Mouse (Mus musculus) stomach, postnatal 0 days (tissue): ENCODE measurements around the gene Tmem265. TPM values are rescaled to one million over a fixed set of nuclear protein-coding genes. Genes with fewer than 3 reads are reported as not detected.

Source experiments
- ATAC-seq: fragments of 200-750 bp; cut with Nextera tagmentation; 2 replicates; pipeline ENCODE4 v1.8.0; 2017; ENCODE audit not compliant: low FRiP score, low TSS enrichment
- DNase-seq: peaks from one replicate; pipeline ENCODE4 v3.0.0-alpha.2; 2016; ENCODE audit warnings: low spot score
- H3K27ac ChIP-seq: fragments of 300-500 bp; sonication (generic); replicated peaks from 2 replicates; pipeline ENCODE4 v1.5.1; 2014; ENCODE audit warnings: mild to moderate bottlenecking, control low read depth
- H3K27me3 ChIP-seq: fragments of 300-500 bp; sonication (generic); 2 replicates; pipeline ENCODE4 v1.6.1; 2014; ENCODE audit warnings: low read length; ENCODE audit not compliant: control insufficient read depth, insufficient read depth
- H3K36me3 ChIP-seq: fragments of 300-500 bp; sonication (generic); 2 replicates; pipeline ENCODE4 v1.6.1; 2014; ENCODE audit warnings: low read length, mixed read lengths; ENCODE audit not compliant: control insufficient read depth, insufficient read depth
- H3K4me1 ChIP-seq: fragments of 300-500 bp; sonication (generic); replicated peaks from 2 replicates; pipeline ENCODE4 v1.6.1; 2014; ENCODE audit warnings: antibody characterized with exemption; ENCODE audit not compliant: control insufficient read depth, insufficient read depth
- H3K4me2 ChIP-seq: fragments of 300-500 bp; sonication (generic); replicated peaks from 2 replicates; pipeline ENCODE4 v1.6.1; 2014; ENCODE audit warnings: low read depth, mild to moderate bottlenecking, control low read depth, moderate library complexity
- H3K4me3 ChIP-seq: fragments of 300-500 bp; sonication (generic); 2 replicates; pipeline ENCODE4 v1.5.1; 2014; ENCODE audit warnings: low read depth, low read length, control low read depth
- H3K9ac ChIP-seq: fragments of 300-500 bp; sonication (generic); 2 replicates; pipeline ENCODE4 v1.6.1; 2014; ENCODE audit warnings: mild to moderate bottlenecking, low read length, control low read depth, mixed read lengths
- H3K9me3 ChIP-seq: fragments of 300-500 bp; sonication (generic); 2 replicates; pipeline ENCODE4 v1.6.1; 2016; ENCODE audit warnings: low read length; ENCODE audit not compliant: control insufficient read depth
- CTCF ChIP-seq: IDR thresholded peaks from 2 replicates; pipeline ENCODE4 v1.5.1; 2016; ENCODE audit warnings: antibody characterized with exemption, low read depth, mild to moderate bottlenecking, moderate library complexity
- EP300 ChIP-seq: optimal IDR thresholded peaks from 2 replicates; pipeline ENCODE3; 2016; ENCODE audit warnings: antibody characterized with exemption
- WGBS: fragments of 180-500 bp; shearing (Covaris S2); extraction: QIAGEN DNeasy Blood & Tissue Kit; methylation state at CpG from one replicate; pipeline ENCODE4 v1.1.7; 2014; 5-methylcytosine and 5-hydroxymethylcytosine counted together
- polyA plus RNA-seq: library from polyadenylated mRNA; unstranded; fragments of >200 nt; fragmentation: Nextera tagmentation; extraction: Ambion mirVana; gene quantifications from 2 replicates; pipeline ENCODE4 v1.2.1, GENCODE M21; 2015

Gene Tmem265
- polyA plus RNA-seq = 22.7 and 24.3 TPM in 2 replicates

DNA sequence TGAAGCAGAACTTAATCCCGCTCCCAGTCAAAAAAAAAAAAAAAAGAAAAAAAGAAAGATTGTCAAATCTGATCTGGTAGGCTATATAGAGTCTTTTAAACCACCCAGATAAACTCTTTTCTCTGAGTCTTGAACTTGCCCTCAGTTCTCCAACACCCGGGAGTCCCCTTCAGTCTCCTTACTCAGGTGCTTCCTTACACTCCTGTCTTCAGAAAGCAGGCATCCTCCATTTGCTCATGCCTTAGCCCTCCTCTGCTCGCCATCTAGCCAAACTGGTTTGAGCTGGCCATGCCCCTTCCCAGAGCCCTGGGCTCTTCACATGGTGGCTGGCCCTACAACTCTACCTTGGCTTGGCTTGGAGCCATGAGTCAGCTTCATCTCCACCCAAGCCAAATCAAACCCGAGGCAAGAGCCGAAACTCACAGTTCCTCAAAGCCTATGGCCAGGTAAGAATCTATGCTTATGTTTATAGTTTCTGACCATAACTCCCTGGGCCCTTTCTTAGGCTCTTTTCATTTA is at the start of gene Tmem265:
Gene Tmem265 (plus strand): TSS at position 51 of the 519 bp plus-strand sequence.
- DNase-seq = no peak
- Histone ChIP-seq H3K27ac (no peak within 1 kb of the TSS; the same call in 1 of the 2 replicates), H3K9ac (no peak within 1 kb of the TSS), H3K4me3 (no peak within 1 kb of the TSS), H3K36me3 (peaks cover 29% of the 10 kb centered on the region), H3K4me2 (no peak within 1 kb of the TSS), H3K9me3 (no peaks in the 10 kb centered on the region), H3K4me1 (no peaks in the 10 kb centered on the region), H3K27me3 (no peaks in the 10 kb centered on the region)
- WGBS = 76% methylated on average over 5 of the region's 5 CpGs
- 0 out of 2 replicates have a peak, but pooled peaks have one; percentile 25 for ATAC-seq
- no peak for TF ChIP-seq EP300
- no peak for TF ChIP-seq CTCF

DNA sequence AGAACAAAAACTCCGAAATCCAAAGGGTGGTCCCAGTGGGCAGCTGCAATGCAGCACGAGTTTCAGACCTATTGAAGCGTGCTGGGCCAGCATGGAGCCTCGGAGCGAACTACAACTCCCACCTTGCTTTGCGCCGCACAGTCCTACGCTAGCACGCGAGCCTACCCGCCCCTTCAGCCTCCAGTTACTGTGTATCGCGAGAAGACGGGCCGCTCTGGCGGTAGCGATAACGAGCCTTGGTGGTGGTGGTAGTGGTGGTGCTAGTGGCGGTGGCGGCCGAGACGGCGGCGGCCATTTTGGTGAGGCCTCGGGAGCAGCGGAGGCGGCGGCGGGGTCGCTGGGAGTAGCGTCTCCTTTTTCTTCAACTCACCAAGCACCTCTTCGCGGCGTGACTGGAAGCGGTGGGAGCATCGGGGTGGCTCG is 49.4 kb upstream of the Tmem265 start, which contains the start of gene Srcap:
Gene Srcap (plus strand): TSS at position 176 of the 423 bp plus-strand sequence.
- peak; percentile 5; the same call in 1 of the 2 replicates for TF ChIP-seq CTCF
- TF ChIP-seq EP300 = peak; percentile 99
- H3K36me3 ChIP-seq = peaks cover 4% of the 10 kb centered on the region; the same call in 1 of the 2 replicates
- peak within 1 kb of the TSS; percentile 90 for H3K9ac ChIP-seq
- DNase-seq (peak; percentile 97), ATAC-seq (peak; percentile 96)
- no peaks in the 10 kb centered on the region for H3K9me3 ChIP-seq
- H3K4me2 ChIP-seq = peak within 1 kb of the TSS; percentile 64
- peak within 1 kb of the TSS; percentile 72 for H3K4me3 ChIP-seq
- H3K27ac ChIP-seq = peak within 1 kb of the TSS; percentile 98
- H3K4me1 ChIP-seq = no peaks in the 10 kb centered on the region
- WGBS = 1% methylated on average over 31 of the region's 37 CpGs
- H3K27me3 ChIP-seq = no peaks in the 10 kb centered on the region

DNA sequence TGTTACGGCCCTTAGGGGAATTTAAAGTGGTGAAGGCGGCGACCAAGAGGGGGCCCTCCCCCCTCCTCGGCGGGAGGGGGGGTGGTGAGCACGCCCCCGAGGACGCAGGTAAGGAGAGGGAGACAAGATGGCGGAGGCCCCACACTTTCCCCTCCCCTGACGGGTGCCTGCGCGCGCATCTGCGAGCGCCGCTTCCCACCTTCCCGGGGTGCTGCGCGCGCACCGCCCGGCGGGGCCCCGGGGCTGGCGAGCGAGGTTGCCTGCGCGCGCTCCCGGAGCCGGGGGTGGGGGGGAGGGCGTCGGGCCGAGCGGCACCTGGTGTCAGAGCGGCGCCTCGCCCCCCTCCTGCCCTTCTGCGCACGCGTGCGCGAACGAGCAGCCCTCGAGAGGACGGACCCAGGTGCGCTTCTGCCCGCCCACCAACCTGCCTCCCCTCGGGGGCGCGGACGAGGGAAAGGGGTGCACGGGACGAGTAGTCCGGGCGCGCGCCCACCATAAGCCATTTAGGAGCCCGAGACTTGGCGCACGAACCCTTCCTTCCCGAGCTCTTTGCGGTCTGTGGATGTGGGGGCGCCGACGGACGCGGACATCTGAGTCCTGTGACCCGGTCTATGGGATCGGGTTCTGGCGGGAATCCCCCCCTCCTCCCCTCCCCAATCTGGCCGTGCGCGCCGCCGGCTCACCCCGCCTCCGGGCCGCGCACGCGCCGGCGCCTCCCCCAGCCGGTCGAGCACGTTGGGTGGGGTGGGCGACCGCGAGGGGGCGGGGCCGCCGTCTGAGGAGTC is 48.8 kb upstream of the Tmem265 start:
- no peaks in the 10 kb centered on the region for H3K27me3 ChIP-seq
- WGBS = under 1% methylated on average over 44 of the region's 93 CpGs
- H3K9ac ChIP-seq = peak overlapping the region; percentile 90
- H3K4me3 ChIP-seq = peak overlapping the region; percentile 72
- no peaks in the 10 kb centered on the region for H3K9me3 ChIP-seq
- ATAC-seq (peak; percentile 85), DNase-seq (peak; percentile 96)
- H3K4me2 ChIP-seq = peak overlapping the region; percentile 64
- peak overlapping the region; percentile 98 for H3K27ac ChIP-seq
- H3K36me3 ChIP-seq = peaks cover 4% of the 10 kb centered on the region; the same call in 1 of the 2 replicates
- no peaks in the 10 kb centered on the region for H3K4me1 ChIP-seq
- TF ChIP-seq CTCF (no peak; the same call in none of the 2 replicates), EP300 (peak; percentile 91)

DNA sequence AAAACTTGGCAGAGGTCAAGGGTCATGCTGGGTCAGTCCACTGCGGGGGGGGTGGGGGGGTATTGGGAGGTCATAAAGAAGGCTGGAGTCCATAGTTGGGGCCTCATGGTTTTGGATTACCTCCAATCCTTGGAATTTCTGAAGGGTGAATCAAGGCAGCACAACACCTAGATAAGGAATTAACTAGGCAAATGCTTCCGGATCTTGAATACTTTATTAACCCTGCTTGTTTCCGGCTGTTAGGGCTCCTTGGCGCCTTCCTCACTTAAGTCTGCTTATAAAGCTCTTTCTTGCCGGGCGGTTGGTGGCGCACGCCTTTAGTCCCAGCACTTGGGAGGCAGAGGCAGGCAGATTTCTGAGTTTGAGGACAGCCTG is 48.2 kb upstream of the Tmem265 start:
- peak overlapping the region; percentile 64 for H3K4me2 ChIP-seq
- DNase-seq (no peak), ATAC-seq (peak; percentile 21; the same call in 1 of the 2 replicates)
- peaks cover 6% of the 10 kb centered on the region; the same call in 1 of the 2 replicates for H3K36me3 ChIP-seq
- H3K4me1 ChIP-seq = no peaks in the 10 kb centered on the region
- no peaks in the 10 kb centered on the region for H3K9me3 ChIP-seq
- H3K9ac ChIP-seq = peak overlapping the region; percentile 90; the same call in 1 of the 2 replicates
- peak overlapping the region; percentile 98 for H3K27ac ChIP-seq
- no peaks in the 10 kb centered on the region for H3K27me3 ChIP-seq
- peak overlapping the region; percentile 72 for H3K4me3 ChIP-seq
- WGBS = 19% methylated on average over 8 of the region's 8 CpGs
- TF ChIP-seq CTCF (no peak), EP300 (peak; percentile 9)

DNA sequence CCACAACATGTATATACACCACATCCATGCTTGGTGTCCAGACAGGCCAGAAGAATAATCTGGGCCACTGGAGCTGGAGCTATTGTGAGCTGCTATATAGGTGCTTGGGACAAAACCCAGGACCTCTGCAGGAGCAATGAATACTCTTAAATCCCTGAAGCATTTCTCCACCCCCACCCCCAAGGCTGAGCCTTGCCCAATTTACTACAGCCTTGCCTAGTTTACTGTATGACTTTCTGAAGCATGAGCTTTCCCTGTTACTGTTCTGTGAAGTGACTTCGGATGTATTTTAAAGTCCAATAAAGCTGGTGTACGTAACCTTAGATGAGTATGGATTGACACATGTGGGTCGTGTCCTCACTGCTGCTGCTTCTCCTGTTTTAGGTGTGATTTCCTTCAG is 47.4 kb upstream of the Tmem265 start:
- H3K4me3 ChIP-seq = peak overlapping the region; percentile 72; the same call in 1 of the 2 replicates
- H3K27me3 ChIP-seq = no peaks in the 10 kb centered on the region
- TF ChIP-seq CTCF (no peak), EP300 (no peak)
- 62% methylated on average over 3 of the region's 3 CpGs for WGBS
- H3K36me3 ChIP-seq = peaks cover 7% of the 10 kb centered on the region; the same call in 1 of the 2 replicates
- ATAC-seq (no peak), DNase-seq (no peak)
- H3K9ac ChIP-seq = no peak overlapping the region
- no peaks in the 10 kb centered on the region for H3K9me3 ChIP-seq
- H3K4me2 ChIP-seq = peak overlapping the region; percentile 64
- peak overlapping the region; percentile 98 for H3K27ac ChIP-seq
- no peaks in the 10 kb centered on the region for H3K4me1 ChIP-seq

DNA sequence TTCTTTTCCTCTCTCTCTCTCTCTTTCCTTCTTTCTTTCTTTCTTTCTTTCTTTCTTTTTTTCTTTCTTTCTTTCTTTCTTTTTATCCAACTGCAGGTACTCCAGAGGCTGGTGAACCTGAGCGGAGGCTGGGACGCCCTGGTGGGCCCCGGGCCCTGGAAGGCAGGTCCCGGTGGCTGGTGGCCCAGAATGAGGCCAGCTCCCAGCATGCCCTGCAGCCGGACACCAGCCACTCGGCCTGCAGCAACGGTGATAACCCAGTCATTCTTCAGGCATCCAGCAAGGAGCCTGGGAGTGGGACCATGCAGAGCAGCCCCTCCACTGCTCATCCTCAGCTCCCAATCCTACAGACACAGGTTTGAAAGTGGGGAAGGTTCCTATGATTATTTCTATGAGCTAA is 45.3 kb upstream of the Tmem265 start:
- Histone ChIP-seq H3K27me3 (no peaks in the 10 kb centered on the region), H3K4me2 (no peak overlapping the region), H3K4me3 (no peak overlapping the region), H3K36me3 (peaks cover 9% of the 10 kb centered on the region), H3K9ac (no peak overlapping the region), H3K4me1 (no peaks in the 10 kb centered on the region), H3K9me3 (no peaks in the 10 kb centered on the region), H3K27ac (no peak overlapping the region)
- TF ChIP-seq CTCF (no peak), EP300 (no peak)
- ATAC-seq (no peak), DNase-seq (no peak)
- WGBS = 89% methylated on average over 7 of the region's 7 CpGs
